Mouse (Mus musculus): ENCODE measurements around the gene Slc2a4. TPM values are rescaled to one million over a fixed set of nuclear protein-coding genes. Genes with fewer than 3 reads are reported as not detected.

The Slc2a4 gene
- polyA plus RNA-seq, 1 experiment from 2014 or later = 34.1 TPM

DNA sequence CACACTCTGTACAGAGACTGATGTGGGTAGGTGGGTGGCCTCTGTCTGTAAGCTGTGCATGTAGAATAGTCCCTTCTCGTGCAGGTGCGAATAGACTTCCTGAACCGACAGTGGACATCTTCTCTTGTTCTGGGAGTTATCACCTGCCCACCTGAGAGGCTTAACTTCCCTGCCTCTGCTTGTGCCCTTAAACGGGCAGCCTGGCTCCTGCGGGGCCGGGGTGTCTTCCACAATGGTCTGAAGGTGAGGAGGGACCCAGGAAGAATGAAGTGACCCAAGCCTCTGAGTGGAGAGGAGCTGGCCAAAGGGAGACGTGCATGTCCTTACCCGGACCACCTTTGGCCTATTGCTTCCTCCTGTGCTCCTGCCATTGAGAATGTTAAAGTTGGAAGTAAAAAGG is 37.8 kb downstream of the Slc2a4 start:
- Histone ChIP-seq H3K27me3 (no peaks in the 10 kb centered on the region), H3K4me1 (replicated peaks) (peaks cover 17% of the 10 kb centered on the region), H3K4me3 (replicated peaks) (no peak overlapping the region), H3K4me2 (no peak overlapping the region), H3K9me3 (no peaks in the 10 kb centered on the region), H3K36me3 (peaks cover 91% of the 10 kb centered on the region), H3K27ac (no peak overlapping the region), H3K9ac (replicated peaks) (no peak overlapping the region)
- WGBS = 94% methylated on average over 8 of the region's 8 CpGs
- ATAC-seq (ENCODE audit: insufficient number of reproducible peaks, insufficient read depth, low FRiP score, low TSS enrichment, low read depth) = no peak

DNA sequence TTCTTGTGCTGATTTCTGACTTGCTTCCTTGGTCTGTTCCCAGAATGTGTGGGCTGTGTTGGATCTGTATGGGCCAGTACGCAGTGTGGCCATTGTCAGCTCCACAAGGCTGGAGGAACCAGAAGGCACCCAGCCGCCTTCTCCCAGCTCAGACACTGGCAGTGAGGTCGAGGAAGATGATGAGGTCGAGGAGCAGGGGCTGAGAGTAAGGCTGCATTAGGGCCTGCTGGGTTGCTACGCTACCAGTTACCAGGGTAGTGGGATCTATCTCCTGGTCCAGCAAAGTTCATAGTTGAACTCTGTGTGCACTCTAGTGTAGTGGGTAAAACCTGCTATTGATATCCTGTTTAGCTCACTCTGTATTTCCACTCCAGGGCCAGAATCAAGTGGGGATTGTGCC is 38.8 kb downstream of the Slc2a4 start:
- H3K4me1 ChIP-seq (replicated peaks) = peaks cover 9% of the 10 kb centered on the region
- H3K27me3 ChIP-seq = no peaks in the 10 kb centered on the region
- no peak overlapping the region for H3K27ac ChIP-seq
- ATAC-seq (ENCODE audit: insufficient number of reproducible peaks, insufficient read depth, low FRiP score, low TSS enrichment, low read depth) = no peak
- H3K9me3 ChIP-seq = no peaks in the 10 kb centered on the region
- H3K36me3 ChIP-seq = peaks cover 93% of the 10 kb centered on the region
- H3K4me2 ChIP-seq = no peak overlapping the region
- no peak overlapping the region for H3K9ac ChIP-seq (replicated peaks)
- H3K4me3 ChIP-seq (replicated peaks) = no peak overlapping the region
- WGBS = 86% methylated on average over 5 of the region's 5 CpGs

GRCm38 (mm10) chr11:69908645-69909044 is 39.3 kb downstream of the Slc2a4 start:
- peaks cover 98% of the 10 kb centered on the region for H3K36me3 ChIP-seq
- no peak overlapping the region for H3K4me3 ChIP-seq (replicated peaks)
- no peak overlapping the region for H3K27ac ChIP-seq
- no peak for ATAC-seq (ENCODE audit: insufficient number of reproducible peaks, insufficient read depth, low FRiP score, low TSS enrichment, low read depth)
- H3K9ac ChIP-seq (replicated peaks) = no peak overlapping the region
- no peaks in the 10 kb centered on the region for H3K27me3 ChIP-seq
- H3K4me1 ChIP-seq (replicated peaks) = peaks cover 9% of the 10 kb centered on the region
- H3K9me3 ChIP-seq = no peaks in the 10 kb centered on the region
- H3K4me2 ChIP-seq = no peak overlapping the region
- WGBS = 93% methylated on average over 11 of the region's 11 CpGs

DNA sequence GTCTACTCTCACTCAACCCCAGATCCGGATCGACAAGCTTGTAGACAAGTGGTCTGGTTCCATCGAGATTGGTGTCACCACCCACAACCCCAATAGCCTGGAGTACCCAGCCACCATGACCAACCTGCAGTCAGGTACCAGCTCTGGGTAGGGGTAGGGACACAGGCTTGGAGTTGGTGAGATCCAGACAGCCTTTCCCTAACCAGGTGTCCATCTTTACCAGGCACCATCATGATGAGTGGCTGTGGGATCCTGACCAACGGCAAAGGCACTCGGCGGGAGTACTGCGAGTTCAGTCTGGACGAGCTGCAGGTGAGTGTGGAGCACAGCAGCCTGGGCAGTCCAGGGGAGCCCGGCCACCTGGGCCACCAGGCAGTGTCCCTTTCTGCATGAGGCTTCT is 43.7 kb downstream of the Slc2a4 start:
- Histone ChIP-seq H3K36me3 (peaks cover 64% of the 10 kb centered on the region), H3K9ac (replicated peaks) (no peak overlapping the region), H3K4me1 (replicated peaks) (peaks cover 20% of the 10 kb centered on the region), H3K4me2 (no peak overlapping the region), H3K9me3 (no peaks in the 10 kb centered on the region), H3K27me3 (no peaks in the 10 kb centered on the region), H3K27ac (no peak overlapping the region), H3K4me3 (replicated peaks) (no peak overlapping the region)
- 93% methylated on average over 9 of the region's 9 CpGs for WGBS
- ATAC-seq (ENCODE audit: insufficient number of reproducible peaks, insufficient read depth, low FRiP score, low TSS enrichment, low read depth) = no peak

DNA sequence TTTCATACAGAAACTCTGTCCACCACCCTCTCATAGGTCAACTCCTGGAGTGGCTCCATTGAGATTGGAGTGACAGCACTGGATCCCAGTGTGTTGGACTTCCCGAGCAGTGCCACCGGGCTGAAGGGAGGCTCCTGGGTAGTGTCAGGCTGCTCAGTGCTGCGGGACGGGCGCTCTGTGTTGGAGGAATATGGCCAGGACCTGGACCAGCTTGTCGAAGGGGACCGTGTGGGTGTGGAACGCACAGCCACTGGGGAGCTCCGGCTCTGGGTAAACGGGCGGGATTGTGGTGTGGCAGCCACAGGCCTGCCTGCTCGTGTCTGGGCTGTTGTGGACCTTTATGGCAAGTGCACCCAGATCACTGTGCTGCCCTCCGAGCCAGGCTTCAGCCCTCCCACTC is 45.0 kb downstream of the Slc2a4 start:
- 89% methylated on average over 13 of the region's 13 CpGs for WGBS
- Histone ChIP-seq H3K9ac (replicated peaks) (0 out of 2 replicates have a peak overlapping the region, but pooled peaks have one; percentile 97), H3K27ac (no peak overlapping the region)

DNA sequence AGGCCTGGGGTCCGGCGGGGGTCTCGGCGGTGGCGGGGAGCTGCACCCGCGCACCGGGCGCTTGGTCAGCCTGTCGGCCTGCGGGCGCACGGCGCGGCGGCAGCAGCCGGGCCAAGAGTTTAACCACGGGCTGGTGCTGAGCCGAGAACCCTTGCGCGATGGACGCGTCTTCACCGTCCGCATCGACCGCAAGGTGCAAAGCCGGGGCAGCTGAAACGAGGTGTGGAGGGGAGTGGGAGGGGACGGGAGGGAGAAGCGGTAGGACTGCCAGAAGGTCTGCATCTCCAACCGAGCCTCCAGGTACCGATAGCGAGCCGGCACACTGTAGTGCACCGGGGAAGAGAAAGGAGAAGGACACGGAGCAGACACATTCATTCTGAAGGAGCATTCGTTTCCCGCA is 46.0 kb downstream of the Slc2a4 start:
- H3K27me3 ChIP-seq = no peaks in the 10 kb centered on the region
- H3K4me3 ChIP-seq (replicated peaks) = peak overlapping the region; percentile 95
- peaks cover 32% of the 10 kb centered on the region for H3K4me1 ChIP-seq (replicated peaks)
- no peaks in the 10 kb centered on the region for H3K9me3 ChIP-seq
- peak overlapping the region; percentile 97 for H3K9ac ChIP-seq (replicated peaks)
- peak overlapping the region; percentile 99 for H3K27ac ChIP-seq
- under 1% methylated on average over 37 of the region's 39 CpGs for WGBS
- peaks cover 46% of the 10 kb centered on the region for H3K36me3 ChIP-seq
- H3K4me2 ChIP-seq = peak overlapping the region; percentile 84
- ATAC-seq (ENCODE audit: insufficient number of reproducible peaks, insufficient read depth, low FRiP score, low TSS enrichment, low read depth) = peak; percentile 7; the same call in 1 of the 2 replicates

More for the DNA sequence above, 45.0 kb downstream of the Slc2a4 start:
- Histone ChIP-seq H3K9me3 (no peaks in the 10 kb centered on the region), H3K4me1 (replicated peaks) (peaks cover 32% of the 10 kb centered on the region), H3K4me3 (replicated peaks) (peak overlapping the region; percentile 95), H3K36me3 (peaks cover 51% of the 10 kb centered on the region), H3K27me3 (no peaks in the 10 kb centered on the region), H3K4me2 (peak overlapping the region; percentile 84)
- no peak for ATAC-seq (ENCODE audit: insufficient number of reproducible peaks, insufficient read depth, low FRiP score, low TSS enrichment, low read depth)

- H3K4me3 ChIP-seq (replicated peaks) = peak overlapping the region; percentile 95
- no peaks in the 10 kb centered on the region for H3K9me3 ChIP-seq
- peaks cover 41% of the 10 kb centered on the region for H3K36me3 ChIP-seq
- ATAC-seq (ENCODE audit: insufficient number of reproducible peaks, insufficient read depth, low FRiP score, low TSS enrichment, low read depth) = peak; percentile 58
- H3K27me3 ChIP-seq = no peaks in the 10 kb centered on the region
- H3K4me2 ChIP-seq = peak overlapping the region; percentile 84
- peaks cover 32% of the 10 kb centered on the region for H3K4me1 ChIP-seq (replicated peaks)
- H3K9ac ChIP-seq (replicated peaks) = peak overlapping the region; percentile 97
- peak overlapping the region; percentile 99 for H3K27ac ChIP-seq
- WGBS = under 1% methylated on average over 42 of the region's 42 CpGs
These were observed 46.6 kb downstream of the Slc2a4 start for GRCm38 (mm10) chr11:69901406-69901846.

- peak; percentile 91 for ATAC-seq (ENCODE audit: insufficient number of reproducible peaks, insufficient read depth, low FRiP score, low TSS enrichment, low read depth)
These were observed 47.2 kb downstream of the Slc2a4 start, which contains the start of the genes 2810408A11Rik and Neurl4 for GRCm38 (mm10) chr11:69900471-69901405. Gene 2810408A11Rik (minus strand): TSS chr11:69900987. Gene Neurl4 (plus strand): TSS chr11:69901072.

GRCm38 (mm10) chr11:69899870-69900269 is 48.1 kb downstream of the Slc2a4 start:
- Histone ChIP-seq H3K27ac (peak overlapping the region; percentile 99; the same call in 1 of the 2 replicates), H3K4me3 (replicated peaks) (peak overlapping the region; percentile 95), H3K36me3 (peaks cover 25% of the 10 kb centered on the region), H3K4me2 (peak overlapping the region; percentile 84), H3K9me3 (no peaks in the 10 kb centered on the region), H3K4me1 (replicated peaks) (peaks cover 32% of the 10 kb centered on the region), H3K27me3 (no peaks in the 10 kb centered on the region), H3K9ac (replicated peaks) (peak overlapping the region; percentile 97)
- WGBS = 17% methylated on average over 4 of the region's 4 CpGs
- no peak for ATAC-seq (ENCODE audit: insufficient number of reproducible peaks, insufficient read depth, low FRiP score, low TSS enrichment, low read depth)

More at GRCm38 (mm10) chr11:69900471-69901405, 47.2 kb downstream of the Slc2a4 start, which contains the start of the genes 2810408A11Rik and Neurl4:
- peaks cover 32% of the 10 kb centered on the region for H3K4me1 ChIP-seq (replicated peaks)
- H3K4me3 ChIP-seq (replicated peaks) = peak within 1 kb of the TSS; percentile 95
- no peaks in the 10 kb centered on the region for H3K9me3 ChIP-seq
- H3K27ac ChIP-seq = peak within 1 kb of the TSS; percentile 99
- peaks cover 34% of the 10 kb centered on the region for H3K36me3 ChIP-seq
- H3K4me2 ChIP-seq = peak within 1 kb of the TSS; percentile 84
- peak within 1 kb of the TSS; percentile 97 for H3K9ac ChIP-seq (replicated peaks)
- no peaks in the 10 kb centered on the region for H3K27me3 ChIP-seq
- under 1% methylated on average over 38 of the region's 38 CpGs for WGBS

DNA sequence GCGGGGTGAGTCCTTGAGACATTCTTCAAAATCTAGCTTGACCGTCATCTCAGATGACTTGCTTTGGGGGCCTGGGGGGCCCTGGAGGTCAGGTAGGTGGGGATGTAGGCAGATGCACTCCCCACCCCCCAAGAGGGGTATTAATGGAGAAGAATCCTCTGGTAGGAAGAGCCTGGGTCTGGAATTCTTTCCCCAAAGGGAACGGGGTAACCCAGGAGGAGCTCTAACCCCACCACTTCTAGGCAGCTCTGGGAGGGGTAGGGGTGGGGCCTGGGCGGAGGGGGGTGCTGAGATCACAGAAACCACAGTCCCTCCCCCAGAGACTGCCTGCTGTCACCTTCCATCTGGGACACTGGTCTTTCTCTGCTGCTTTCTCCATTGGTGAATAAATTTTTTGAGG is 52.7 kb downstream of the Slc2a4 start, which contains the start of gene Acap1:
Gene Acap1 (minus strand): TSS at position 249 of the 400 bp plus-strand sequence.
- Histone ChIP-seq H3K27me3 (no peaks in the 10 kb centered on the region), H3K9me3 (no peaks in the 10 kb centered on the region), H3K4me2 (no peak within 1 kb of the TSS), H3K36me3 (peaks cover 5% of the 10 kb centered on the region; the same call in 1 of the 2 replicates), H3K4me3 (replicated peaks) (no peak within 1 kb of the TSS), H3K4me1 (replicated peaks) (peaks cover 18% of the 10 kb centered on the region), H3K27ac (no peak within 1 kb of the TSS), H3K9ac (replicated peaks) (no peak within 1 kb of the TSS)
- no peak for ATAC-seq (ENCODE audit: insufficient number of reproducible peaks, insufficient read depth, low FRiP score, low TSS enrichment, low read depth)
- WGBS = 76% methylated on average over 4 of the region's 4 CpGs

DNA sequence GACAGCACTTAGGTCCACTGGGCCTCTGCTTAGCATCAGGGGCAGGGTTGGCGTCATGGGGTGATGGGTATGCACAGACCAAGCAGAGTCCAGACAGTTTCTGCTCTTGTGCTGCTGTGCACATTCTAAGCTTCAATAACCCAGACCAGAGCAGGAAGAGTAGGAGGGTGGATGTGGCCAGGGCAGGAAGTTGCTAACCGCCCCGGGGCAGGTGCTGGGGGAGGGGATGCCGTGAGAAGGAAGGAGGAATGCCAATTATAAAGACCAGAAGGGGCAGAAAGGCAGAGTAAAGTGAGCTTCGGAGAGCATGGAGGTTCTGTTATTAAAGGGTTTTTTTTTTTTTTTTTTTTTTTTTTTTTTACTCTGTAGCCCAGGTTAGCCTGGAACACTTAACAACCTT is 53.3 kb downstream of the Slc2a4 start:
- no peaks in the 10 kb centered on the region for H3K9me3 ChIP-seq
- peaks cover 5% of the 10 kb centered on the region; the same call in 1 of the 2 replicates for H3K36me3 ChIP-seq
- H3K4me1 ChIP-seq (replicated peaks) = peaks cover 16% of the 10 kb centered on the region
- no peak overlapping the region for H3K4me3 ChIP-seq (replicated peaks)
- no peak overlapping the region for H3K4me2 ChIP-seq
- H3K9ac ChIP-seq (replicated peaks) = no peak overlapping the region
- ATAC-seq (ENCODE audit: insufficient number of reproducible peaks, insufficient read depth, low FRiP score, low TSS enrichment, low read depth) = no peak
- 72% methylated on average over 5 of the region's 5 CpGs for WGBS
- H3K27me3 ChIP-seq = no peaks in the 10 kb centered on the region
- no peak overlapping the region for H3K27ac ChIP-seq
